25 mouse cellular contexts compared by ENCODE assay signal in the genomic region with DNA sequence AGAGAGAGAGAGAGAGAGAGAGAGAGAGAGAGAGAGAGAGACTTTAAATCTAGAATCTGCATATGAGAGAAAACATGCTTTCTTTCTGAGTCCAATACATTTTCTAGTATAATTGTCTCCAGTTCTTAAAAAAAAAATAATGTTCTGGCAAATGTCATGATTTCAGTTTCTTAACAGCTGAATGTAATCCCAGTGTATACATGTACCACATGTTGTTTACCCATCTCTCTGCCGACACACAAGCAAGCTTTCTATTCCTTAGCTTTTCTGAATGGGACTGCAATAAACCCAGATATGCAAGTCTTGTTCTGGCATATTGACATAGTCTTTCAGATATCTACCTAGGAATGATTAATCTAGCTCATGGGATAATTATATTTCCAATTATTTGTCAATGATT.
A peak's percentile ranks its signal among the peaks of the same experiment; 100 is the strongest.
DNase-seq lines count a peak whose midpoint lies in the region; ATAC-seq and TF ChIP-seq lines count a peak whose summit lies in the region.
"Had no signal": no experiment of that assay in that cellular context is flagged by ENCODE, and none has a peak within 500 bp of the region (broad histone marks: within the 10 kb centered on the region; RNA-seq: fewer than 3 reads in every experiment).

No protein-coding gene starts in this region.

- H3K36me3 ChIP-seq in embryonic facial prominence, embryonic 11.5 days (replicated peaks; ENCODE audit: control insufficient read depth, insufficient read depth, low read depth, low read length), result no peaks in the 10 kb centered on the region
- no peaks in the 10 kb centered on the region for H3K36me3 ChIP-seq in embryonic facial prominence, embryonic 10.5 days (replicated peaks)
- no peaks in the 10 kb centered on the region for H3K36me3 ChIP-seq in forebrain, postnatal 0 days (ENCODE audit: insufficient read depth)
- H3K36me3 ChIP-seq in forebrain, embryonic 10.5 days (replicated peaks), result no peaks in the 10 kb centered on the region
- no peaks in the 10 kb centered on the region for H3K36me3 ChIP-seq in lung, embryonic 14.5 days (ENCODE audit: insufficient read depth)
- H3K36me3 ChIP-seq: embryonic facial prominence, embryonic 13.5 days; heart, embryonic 10.5 days; heart, embryonic 13.5 days had no signal

- TF ChIP-seq POLR2A in brain, embryonic 14.5 days (IDR thresholded peaks at IDR 0.05; ENCODE audit: borderline replicate concordance, extremely low read depth, insufficient read depth, insufficient read length, poor library complexity, severe bottlenecking), result no peak

- no peak overlapping the region for H3K4me3 ChIP-seq in embryonic facial prominence, embryonic 11.5 days (ENCODE audit: low read depth, low read length)
- H3K4me3 ChIP-seq in embryonic facial prominence, embryonic 10.5 days, result no peak overlapping the region
- no peak overlapping the region for H3K4me3 ChIP-seq in forebrain, postnatal 0 days (ENCODE audit: low read depth, low read length)
- H3K4me3 ChIP-seq in forebrain, embryonic 10.5 days, result no peak overlapping the region
- no peak overlapping the region for H3K4me3 ChIP-seq in lung, embryonic 14.5 days (ENCODE audit: low read depth, low read length)
- H3K4me3 ChIP-seq: embryonic facial prominence, embryonic 13.5 days; heart, adult 2 months; heart, embryonic 10.5 days; heart, embryonic 13.5 days had no signal

- ATAC-seq in embryonic facial prominence, embryonic 11.5 days (replicated peaks; ENCODE audit: insufficient number of reproducible peaks, low FRiP score, low TSS enrichment, low read depth), result no peak
- ATAC-seq in forebrain, postnatal 0 days, result peak; percentile 47
- peak; percentile 62; the same call in 1 of the 2 replicates for ATAC-seq in lung, embryonic 14.5 days (ENCODE audit: insufficient read depth)
- ATAC-seq: activated CD4-positive, CD25-positive, alpha-beta regulatory T cell, adult 4 months; hindbrain, postnatal 0 days; inflammation-experienced regulatory T-cells, adult 6 months had no signal

- H3K4me1 ChIP-seq in embryonic facial prominence, embryonic 11.5 days (ENCODE audit: control insufficient read depth, insufficient read depth, low read length), result no peaks in the 10 kb centered on the region
- no peaks in the 10 kb centered on the region for H3K4me1 ChIP-seq in embryonic facial prominence, embryonic 10.5 days
- H3K4me1 ChIP-seq in forebrain, postnatal 0 days (ENCODE audit: insufficient read depth), result no peaks in the 10 kb centered on the region
- peaks cover 17% of the 10 kb centered on the region for H3K4me1 ChIP-seq in forebrain, embryonic 10.5 days
- no peaks in the 10 kb centered on the region for H3K4me1 ChIP-seq in lung, embryonic 14.5 days (ENCODE audit: insufficient read depth)
- H3K4me1 ChIP-seq: heart, embryonic 10.5 days; heart, embryonic 13.5 days had no signal

- WGBS in embryonic facial prominence, embryonic 11.5 days, result 82% methylated on average over 1 of the region's 1 CpGs
- 79% methylated on average over 1 of the region's 1 CpGs for WGBS in embryonic facial prominence, embryonic 10.5 days
- 59% methylated on average over 1 of the region's 1 CpGs for WGBS in forebrain, postnatal 0 days
- WGBS in forebrain, embryonic 10.5 days, result 100% methylated on average over 1 of the region's 1 CpGs
- 41% methylated on average over 1 of the region's 1 CpGs for WGBS in lung, embryonic 14.5 days

- TF ChIP-seq CTCF in forebrain, postnatal 0 days (IDR thresholded peaks at IDR 0.05; ENCODE audit: low read depth), result no peak
- no peak for TF ChIP-seq CTCF in lung, embryonic 14.5 days (IDR thresholded peaks at IDR 0.05; ENCODE audit: low read depth)
- TF ChIP-seq CTCF in brain, embryonic 14.5 days (IDR thresholded peaks at IDR 0.05; ENCODE audit: borderline replicate concordance, extremely low read depth, insufficient read depth, insufficient read length), result no peak

- H3K9ac ChIP-seq in embryonic facial prominence, embryonic 11.5 days (replicated peaks; ENCODE audit: low read length), result no peak overlapping the region
- no peak overlapping the region for H3K9ac ChIP-seq in forebrain, postnatal 0 days
- H3K9ac ChIP-seq in lung, embryonic 14.5 days, result no peak overlapping the region
- H3K9ac ChIP-seq: embryonic facial prominence, embryonic 13.5 days; heart, embryonic 13.5 days; hindbrain, embryonic 14.5 days had no signal

- DNase-seq in embryonic facial prominence, embryonic 11.5 days (ENCODE audit: low spot score), result peak; percentile 2
- no peak for DNase-seq in embryonic facial prominence, embryonic 10.5 days (ENCODE audit: low spot score)
- DNase-seq in forebrain, postnatal 0 days, result peak; percentile 42
- no peak for DNase-seq in forebrain, embryonic 10.5 days (ENCODE audit: extremely low spot score, low spot score)
- peak; percentile 47 for DNase-seq in lung, embryonic 14.5 days
- DNase-seq in lung, postnatal 25 days (ENCODE audit: low spot score), result no peak
- DNase-seq in brain, embryonic 14.5 days (ENCODE audit: low read depth), result peak; percentile 54
- no peak for DNase-seq in right cerebral cortex, postnatal 25 days
- DNase-seq: adrenal gland, adult 8-10 months; adrenal gland, postnatal 25 days; cerebellum, adult 18-20 months; cerebellum, adult 9-10 months; cerebellum, postnatal 14 days; gastrocnemius, postnatal 10 days; gastrocnemius, postnatal 36 days; heart, adult 2 months; heart, postnatal 14 days; heart, postnatal 4 days had no signal

- no peaks in the 10 kb centered on the region for H3K27me3 ChIP-seq in embryonic facial prominence, embryonic 11.5 days (ENCODE audit: control insufficient read depth, insufficient read depth, low read length)
- H3K27me3 ChIP-seq in embryonic facial prominence, embryonic 10.5 days (replicated peaks; ENCODE audit: low read depth, poor library complexity, severe bottlenecking), result no peaks in the 10 kb centered on the region
- no peaks in the 10 kb centered on the region for H3K27me3 ChIP-seq in forebrain, postnatal 0 days (ENCODE audit: insufficient read depth, low read length)
- H3K27me3 ChIP-seq in forebrain, embryonic 10.5 days (ENCODE audit: poor library complexity, severe bottlenecking), result no peaks in the 10 kb centered on the region
- H3K27me3 ChIP-seq in lung, embryonic 14.5 days (ENCODE audit: insufficient read depth, low read length), result no peaks in the 10 kb centered on the region
- H3K27me3 ChIP-seq: embryonic facial prominence, embryonic 13.5 days; heart, embryonic 13.5 days had no signal

- H3K4me2 ChIP-seq in embryonic facial prominence, embryonic 11.5 days (ENCODE audit: low read depth, low read length), result no peak overlapping the region
- H3K4me2 ChIP-seq in forebrain, postnatal 0 days (ENCODE audit: low read depth), result no peak overlapping the region
- no peak overlapping the region for H3K4me2 ChIP-seq in lung, embryonic 14.5 days
- H3K4me2 ChIP-seq: embryonic facial prominence, embryonic 13.5 days; heart, embryonic 13.5 days; hindbrain, embryonic 14.5 days had no signal

- H3K27ac ChIP-seq in embryonic facial prominence, embryonic 11.5 days (replicated peaks; ENCODE audit: low read depth, low read length), result no peak overlapping the region
- H3K27ac ChIP-seq in embryonic facial prominence, embryonic 10.5 days (replicated peaks), result no peak overlapping the region
- H3K27ac ChIP-seq in forebrain, postnatal 0 days (ENCODE audit: low read depth, low read length), result no peak overlapping the region
- H3K27ac ChIP-seq in forebrain, embryonic 10.5 days, result no peak overlapping the region
- no peak overlapping the region for H3K27ac ChIP-seq in lung, embryonic 14.5 days (ENCODE audit: low read depth)
- H3K27ac ChIP-seq: embryonic facial prominence, embryonic 13.5 days; heart, adult 2 months; heart, embryonic 10.5 days; heart, embryonic 13.5 days; hindbrain, embryonic 14.5 days; hindbrain, postnatal 0 days had no signal

- no peaks in the 10 kb centered on the region for H3K9me3 ChIP-seq in embryonic facial prominence, embryonic 11.5 days (replicated peaks; ENCODE audit: control insufficient read depth, low read length)
- no peaks in the 10 kb centered on the region for H3K9me3 ChIP-seq in embryonic facial prominence, embryonic 10.5 days
- no peaks in the 10 kb centered on the region for H3K9me3 ChIP-seq in forebrain, postnatal 0 days (ENCODE audit: low read length)
- H3K9me3 ChIP-seq in forebrain, embryonic 10.5 days, result no peaks in the 10 kb centered on the region
- no peaks in the 10 kb centered on the region for H3K9me3 ChIP-seq in lung, embryonic 14.5 days (ENCODE audit: low read depth, low read length)
- H3K9me3 ChIP-seq: embryonic facial prominence, embryonic 13.5 days; heart, embryonic 10.5 days; heart, embryonic 13.5 days had no signal

Comparison
In these comparisons a context has a peak if more than half of its experiments do, and no peak if none do; other contexts are left out.
1. DNase-seq: peak in embryonic facial prominence, embryonic 11.5 days (single experiment), forebrain, postnatal 0 days (single experiment), lung, embryonic 14.5 days (single experiment) and brain, embryonic 14.5 days (single experiment); none in embryonic facial prominence, embryonic 10.5 days (single experiment), forebrain, embryonic 10.5 days (single experiment), lung, postnatal 25 days (single experiment) and right cerebral cortex, postnatal 25 days (single experiment).